Mouse (Mus musculus): ENCODE results near the gene Gm28035.

- no peak for TF ChIP-seq POLR2A (IDR thresholded peaks at IDR 0.05; ENCODE audit: insufficient read depth, low read length)
- TF ChIP-seq EP300 (IDR thresholded peaks at IDR 0.05; ENCODE audit: insufficient read depth, low read depth, low read length): no peak
- TF ChIP-seq CTCF (IDR thresholded peaks at IDR 0.05; ENCODE audit: low read depth, low read length): no peak
Measured at GRCm38 (mm10) chr2:30207886-30208285, 32.5 kb upstream of the Gm28035 start.
